Mouse (Mus musculus): ENCODE results near the gene Dlg2.

The Dlg2 gene

GRCm38 (mm10) chr7:90476313-90477245, at the start of gene Dlg2:
Dlg2 (plus strand) TSS chr7:90476672.
- DNase-seq = no peak

GRCm38 (mm10) chr7:90427006-90427405, 49.5 kb upstream of the Dlg2 start:
- peak; percentile 3 for DNase-seq

DNA sequence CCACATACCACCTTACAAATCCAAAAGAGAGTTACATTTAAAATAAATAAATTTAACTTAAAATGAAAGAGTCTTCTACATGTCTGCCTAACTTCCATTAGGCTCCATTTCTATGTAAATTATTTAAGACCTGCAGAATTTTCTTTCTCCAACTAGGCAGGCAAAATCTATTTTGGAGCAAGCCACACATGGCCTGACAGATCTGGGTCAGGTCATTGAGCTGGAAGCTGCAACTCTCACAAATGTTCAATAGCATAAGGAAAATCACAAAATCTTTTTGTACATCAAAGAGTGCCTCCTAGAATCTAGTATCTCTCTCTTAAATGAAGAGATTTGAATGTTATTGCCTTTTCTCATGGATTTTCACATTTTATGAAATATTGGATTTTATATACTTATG, 44.3 kb upstream of the Dlg2 start:
- DNase-seq = no peak

GRCm38 (mm10) chr7:90440044-90440443, 36.4 kb upstream of the Dlg2 start:
- DNase-seq = no peak

GRCm38 (mm10) chr7:90442070-90442469, 34.4 kb upstream of the Dlg2 start:
- no peak for DNase-seq

GRCm38 (mm10) chr7:90442518-90443080, 33.9 kb upstream of the Dlg2 start, which contains the start of gene Crebzf:
Crebzf (plus strand) TSS chr7:90442729.
- peak; percentile 96 for DNase-seq

DNA sequence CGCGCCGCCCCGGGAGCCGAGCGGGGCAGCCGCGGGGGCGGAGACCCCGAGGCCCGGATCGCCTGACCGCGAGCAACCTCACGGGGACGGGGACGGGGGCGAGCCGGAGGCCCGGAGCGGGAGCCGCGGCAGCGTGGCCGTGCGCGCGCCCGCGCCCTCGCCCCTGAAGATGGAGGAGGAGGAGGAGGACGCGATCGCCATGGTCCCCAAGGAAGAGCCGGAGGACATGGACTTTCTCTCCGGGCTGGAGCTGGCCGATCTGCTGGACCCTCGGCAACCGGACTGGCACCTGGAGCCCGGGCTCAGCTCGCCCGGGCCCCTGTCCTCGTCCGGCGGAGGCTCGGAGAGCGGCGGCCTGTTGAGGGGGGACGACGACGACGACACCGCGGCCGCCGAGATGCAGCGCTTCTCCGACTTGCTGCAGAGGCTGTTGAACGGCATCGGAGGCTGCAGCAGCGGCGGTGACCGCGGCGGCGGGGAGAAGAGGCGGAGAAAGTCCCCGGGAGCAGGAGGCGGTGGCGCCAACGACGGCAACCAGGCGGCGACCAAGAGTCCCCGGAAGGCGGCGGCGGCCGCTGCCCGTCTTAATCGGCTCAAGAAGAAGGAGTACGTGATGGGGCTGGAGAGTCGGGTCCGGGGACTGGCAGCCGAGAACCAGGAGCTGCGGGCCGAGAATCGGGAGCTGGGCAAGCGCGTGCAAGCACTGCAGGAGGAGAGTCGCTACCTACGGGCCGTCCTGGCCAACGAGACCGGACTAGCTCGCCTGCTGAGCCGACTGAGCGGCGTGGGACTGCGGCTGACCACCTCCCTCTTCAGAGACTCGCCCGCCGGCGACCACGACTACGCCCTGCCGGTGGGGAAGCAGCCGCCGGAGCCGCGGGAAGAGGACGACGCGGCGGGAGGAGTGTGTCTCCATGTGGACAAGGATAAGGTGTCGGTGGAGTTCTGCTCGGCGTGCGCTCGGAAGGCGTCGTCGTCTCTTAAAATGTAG, 33.1 kb upstream of the Dlg2 start:
- DNase-seq = peak; percentile 79

GRCm38 (mm10) chr7:90444206-90444605, 32.3 kb upstream of the Dlg2 start:
- DNase-seq = peak; percentile 23

DNA sequence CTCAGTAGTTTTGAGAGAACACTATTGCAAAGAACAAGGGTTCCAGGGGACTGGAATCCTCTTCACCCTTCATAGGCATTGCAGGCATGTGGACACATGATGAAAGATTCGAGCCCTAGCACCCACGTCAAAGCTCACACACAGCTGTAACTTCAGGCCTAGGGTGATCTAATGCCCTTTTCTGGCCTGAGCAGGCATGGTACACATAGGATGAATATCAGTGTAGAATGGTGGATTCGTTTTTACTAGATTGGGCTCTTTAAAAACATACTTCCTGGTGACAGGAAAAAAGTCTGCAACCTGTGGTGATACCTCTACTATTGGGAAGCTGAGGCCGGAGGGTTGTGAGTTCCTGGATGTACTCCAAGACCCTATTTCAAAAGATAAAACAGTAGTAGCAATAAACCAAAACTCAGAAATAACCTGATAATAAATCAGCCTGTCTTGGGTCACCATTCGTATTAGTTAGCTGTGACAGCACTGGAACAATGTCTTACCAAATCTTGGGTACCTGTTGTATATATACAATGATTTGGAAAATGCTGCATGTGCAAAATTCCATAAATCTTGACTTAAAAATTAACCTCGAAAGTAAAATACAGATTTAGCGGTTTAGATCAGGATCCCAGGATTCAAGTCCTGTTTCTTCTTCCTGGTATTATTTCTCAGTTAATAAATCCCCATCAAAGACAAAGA, 20.2 kb upstream of the Dlg2 start:
- no peak for DNase-seq

GRCm38 (mm10) chr7:90456845-90457468, 19.5 kb upstream of the Dlg2 start, which contains the start of gene Tmem126a:
Tmem126a (minus strand) TSS chr7:90457229.
- peak; percentile 86 for DNase-seq

DNA sequence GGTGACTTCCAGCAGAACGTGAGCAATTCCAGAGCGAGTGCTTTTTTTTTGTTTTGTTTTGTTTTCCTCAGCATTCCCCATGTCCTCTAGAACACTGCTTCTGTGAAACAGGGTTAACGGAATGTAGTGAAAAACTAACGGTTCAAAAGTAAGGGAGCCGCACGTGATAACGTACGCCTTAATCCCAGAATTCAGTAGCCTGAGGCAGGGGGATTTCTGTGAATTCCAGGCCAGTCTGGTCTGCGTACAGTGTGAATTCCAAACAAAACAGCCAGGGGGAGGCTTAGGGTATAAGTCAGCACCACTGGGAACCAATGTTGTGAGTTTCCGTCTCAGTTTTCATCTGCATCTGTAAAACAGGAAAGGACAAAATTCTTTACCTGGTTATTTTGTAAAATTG, 19.0 kb upstream of the Dlg2 start:
- peak; percentile 6 for DNase-seq

GRCm38 (mm10) chr7:90460330-90460729, 16.1 kb upstream of the Dlg2 start:
- peak; percentile 17 for DNase-seq

DNA sequence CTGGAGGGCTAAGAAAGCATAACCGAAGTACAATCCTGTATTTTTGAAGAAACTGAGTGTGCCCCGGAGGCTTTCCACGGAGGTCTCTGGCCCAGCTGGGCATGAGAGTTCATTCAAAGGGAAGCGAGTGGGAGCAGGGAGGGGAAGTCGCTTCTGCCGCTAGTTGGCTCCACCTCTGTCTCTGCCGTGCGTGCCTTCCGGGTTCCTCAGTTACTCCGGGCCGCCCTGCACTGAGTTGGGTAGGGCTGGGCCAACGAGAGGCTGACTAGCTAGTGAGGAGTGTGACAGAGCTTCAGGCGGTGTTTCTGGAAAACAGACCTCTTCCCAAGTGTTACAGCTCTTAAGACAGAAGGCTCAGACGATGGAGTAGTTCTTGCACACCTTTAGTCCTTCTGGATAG, 15.5 kb upstream of the Dlg2 start:
- peak; percentile 61 for DNase-seq

- DNase-seq = no peak
Observed at GRCm38 (mm10) chr7:90461441-90461840, 15.0 kb upstream of the Dlg2 start.

- DNase-seq = no peak
Observed at GRCm38 (mm10) chr7:90473511-90473910, 3.0 kb upstream of the Dlg2 start.

- DNase-seq = peak; percentile 100
Observed at GRCm38 (mm10) chr7:90475793-90476312, 619 bp upstream of the Dlg2 start, which contains the start of gene Tmem126b. Tmem126b (minus strand) TSS chr7:90476001.

- DNase-seq = no peak
Observed at GRCm38 (mm10) chr7:90482607-90483006, 6.1 kb downstream of the Dlg2 start.

DNA sequence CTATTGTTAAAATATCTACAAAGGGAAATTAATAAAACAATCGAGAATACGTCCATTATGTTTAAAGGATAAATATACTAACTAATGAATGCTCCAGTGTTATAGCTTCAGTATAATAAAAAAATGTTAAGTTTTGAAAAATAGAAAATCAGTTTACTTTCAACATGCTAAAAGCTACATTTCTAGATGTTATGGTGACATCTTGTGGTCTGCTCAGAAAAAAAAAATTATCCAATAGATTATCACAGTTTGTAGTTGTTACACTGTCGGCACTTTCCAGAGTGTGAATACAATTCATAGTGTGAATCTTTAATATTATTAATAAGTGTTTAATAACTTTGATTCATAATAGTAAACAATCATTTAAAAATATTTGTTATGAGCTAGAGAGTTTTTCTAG, 31.7 kb downstream of the Dlg2 start:
- no peak for DNase-seq

- no peak for DNase-seq
Observed at GRCm38 (mm10) chr7:90512293-90512692, 35.8 kb downstream of the Dlg2 start.

GRCm38 (mm10) chr7:90539481-90540402, 63.3 kb downstream of the Dlg2 start:
- DNase-seq = no peak
